Mouse (Mus musculus) bone marrow macrophage, adult 2 months (primary cell): Measurements from ENCODE around the gene Midn. TPM values are rescaled to one million over a fixed set of nuclear protein-coding genes. Genes with fewer than 3 reads are reported as not detected.
A peak's percentile ranks its signal among the peaks of the same experiment; 100 is the strongest.

ENCODE experiments used
- H3K27ac ChIP-seq: 2 replicates; pipeline ENCODE4 v1.5.1; 2012; ENCODE audit warnings: low read depth, low read length; ENCODE audit not compliant: insufficient read depth
- H3K4me1 ChIP-seq: 2 replicates; pipeline ENCODE4 v1.6.1; 2012; ENCODE audit warnings: low read length; ENCODE audit not compliant: control insufficient read depth, insufficient read depth
- H3K4me3 ChIP-seq: 2 replicates; pipeline ENCODE4 v1.5.1; 2012; ENCODE audit warnings: mild to moderate bottlenecking, low read length, moderate library complexity; ENCODE audit not compliant: insufficient read depth
- CTCF ChIP-seq: IDR thresholded peaks from 2 replicates; pipeline ENCODE4 v1.5.1; 2012; ENCODE audit warnings: low read depth, mild to moderate bottlenecking, low read length, moderate library complexity
- POLR2A ChIP-seq: IDR thresholded peaks from 2 replicates; pipeline ENCODE4 v1.6.1; 2012; ENCODE audit warnings: mild to moderate bottlenecking, low read depth, low read length, borderline replicate concordance
- polyA plus RNA-seq: library from polyadenylated mRNA; stranded (reverse); fragments of >200 nt; gene quantifications from 2 replicates; pipeline ENCODE4 v1.2.4, GENCODE M21; 2012; ENCODE audit not compliant: missing spikeins, insufficient read depth, insufficient read length

Gene Midn
- polyA plus RNA-seq, 1 experiment, result 40.5 TPM

DNA sequence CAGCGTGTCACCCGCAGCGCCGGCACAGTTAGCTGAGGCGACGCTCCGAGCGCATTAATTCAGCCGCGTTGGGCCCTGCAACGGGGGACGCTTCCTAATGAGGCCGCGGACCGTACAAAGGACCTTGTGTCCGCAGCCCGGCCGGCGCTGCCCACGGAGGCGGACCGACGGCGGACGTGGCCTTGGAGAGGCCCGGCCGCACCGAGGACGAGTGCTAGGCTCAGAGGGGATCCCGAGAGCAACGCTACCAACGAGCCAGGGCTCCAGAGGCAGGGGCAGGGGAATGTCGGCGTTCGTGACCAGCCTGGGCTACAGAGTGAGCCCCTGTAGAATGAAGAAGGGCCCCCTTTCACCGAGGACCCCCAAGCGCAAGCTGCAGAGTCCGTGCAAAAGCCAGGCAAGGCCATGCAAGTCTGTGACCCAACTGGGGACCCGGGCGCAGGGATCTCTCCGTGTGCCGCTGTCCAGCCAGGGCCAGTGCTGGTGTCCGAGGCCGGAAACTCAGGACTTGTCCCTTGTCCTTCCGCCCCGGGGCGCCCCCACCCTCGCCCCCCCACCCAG lies 42.5 kb downstream of the Midn start:
- H3K4me3 ChIP-seq, result peak overlapping the region; percentile 37
- TF ChIP-seq CTCF (no peak), POLR2A (no peak)
- H3K4me1 ChIP-seq, result no peaks in the 10 kb centered on the region; the same call in 1 of the 2 replicates

GRCm38 (mm10) chr10:80193976-80194375 lies 45.9 kb downstream of the Midn start:
- no peak for TF ChIP-seq CTCF
- no peak for TF ChIP-seq POLR2A
- Histone ChIP-seq H3K4me3 (no peak overlapping the region), H3K27ac (no peak overlapping the region), H3K4me1 (no peaks in the 10 kb centered on the region; the same call in 1 of the 2 replicates)

More for the DNA sequence above, 42.5 kb downstream of the Midn start:
- no peak overlapping the region for H3K27ac ChIP-seq

DNA sequence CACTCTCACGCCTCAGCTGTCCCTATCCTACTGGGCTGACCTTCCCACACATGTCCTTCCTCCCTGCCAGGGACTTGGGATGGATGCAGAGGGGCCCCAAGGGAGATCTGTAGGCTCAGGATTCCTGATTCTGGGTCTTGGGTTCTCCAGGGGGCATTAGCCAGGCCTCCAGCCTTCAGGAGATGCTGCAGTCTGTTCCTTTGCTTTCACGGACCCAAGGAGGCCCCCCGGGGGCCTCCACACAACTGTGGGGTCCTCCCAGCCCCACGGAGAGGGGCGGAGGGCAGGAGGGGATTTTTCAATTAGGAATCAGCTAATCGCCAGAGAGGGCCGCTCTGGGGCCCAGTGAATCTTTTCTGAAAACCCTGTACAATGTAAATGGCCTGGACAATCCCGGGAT lies 46.4 kb downstream of the Midn start:
- Histone ChIP-seq H3K27ac (no peak overlapping the region), H3K4me1 (no peaks in the 10 kb centered on the region; the same call in 1 of the 2 replicates), H3K4me3 (no peak overlapping the region)
- TF ChIP-seq POLR2A (no peak), CTCF (no peak)

DNA sequence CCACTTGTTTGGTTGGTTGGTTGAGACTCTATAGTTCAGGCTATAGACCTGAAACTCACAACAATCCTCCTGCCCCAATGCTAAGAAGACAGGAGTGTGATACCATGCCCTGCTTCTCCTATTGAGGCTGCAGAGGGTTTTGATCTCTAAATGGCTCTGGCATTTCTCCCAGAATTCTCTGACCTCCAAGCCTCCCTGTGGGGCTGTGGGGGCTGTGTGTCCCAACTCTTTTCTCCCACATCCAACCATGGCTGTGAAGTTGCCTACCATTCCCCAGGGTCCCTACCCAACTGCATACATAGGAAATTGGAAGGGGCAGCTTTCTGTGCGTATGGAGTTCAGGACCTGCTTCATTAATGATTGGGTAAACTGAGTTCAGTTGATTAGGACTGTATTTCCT lies 48.1 kb downstream of the Midn start:
- Histone ChIP-seq H3K4me1 (no peaks in the 10 kb centered on the region), H3K4me3 (no peak overlapping the region), H3K27ac (no peak overlapping the region)
- TF ChIP-seq POLR2A, result no peak
- no peak for TF ChIP-seq CTCF

DNA sequence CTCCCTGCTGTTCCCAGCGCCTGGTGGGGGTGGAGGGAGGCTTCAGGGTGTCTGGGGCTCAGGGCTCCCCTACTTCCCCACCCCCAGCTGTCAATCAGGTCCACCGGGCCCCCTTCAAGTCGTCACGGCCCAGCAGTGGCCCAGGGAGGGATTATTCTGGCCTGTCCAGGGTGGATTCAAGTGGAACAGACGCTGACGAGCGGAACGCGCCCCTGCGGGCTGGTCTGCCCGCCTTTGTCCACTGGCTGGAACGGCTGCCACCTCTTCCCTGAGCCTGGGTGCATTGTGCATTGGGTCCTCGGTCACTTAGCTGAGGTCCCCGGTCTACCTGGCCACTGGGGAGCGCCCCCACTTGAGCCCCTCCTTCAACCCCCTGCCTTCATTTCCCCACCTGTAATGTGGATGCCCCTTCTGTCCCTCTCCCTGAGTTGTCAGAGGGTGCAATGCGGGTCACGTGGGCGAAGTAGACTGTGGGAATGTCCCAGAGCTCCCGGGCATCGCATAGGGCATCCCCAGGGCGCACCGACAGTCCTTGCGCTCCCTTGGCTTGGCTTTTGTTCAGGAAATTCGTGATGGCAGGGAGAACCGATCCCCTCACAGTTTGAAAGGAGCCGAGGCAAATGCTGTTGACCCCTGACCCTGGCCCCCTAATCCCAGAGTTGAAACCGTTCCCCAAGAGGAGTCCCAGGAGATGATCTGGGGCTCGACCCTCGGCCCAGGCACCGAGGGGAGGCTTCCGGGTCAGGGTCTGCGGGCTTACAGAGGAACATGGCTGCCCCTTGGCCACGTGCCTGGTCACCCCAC lies 48.9 kb downstream of the Midn start:
- Histone ChIP-seq H3K4me1 (no peaks in the 10 kb centered on the region), H3K27ac (no peak overlapping the region), H3K4me3 (no peak overlapping the region)
- TF ChIP-seq CTCF (no peak), POLR2A (no peak)

GRCm38 (mm10) chr10:80199440-80200008 lies 51.5 kb downstream of the Midn start:
- no peak overlapping the region for H3K27ac ChIP-seq
- H3K4me3 ChIP-seq, result no peak overlapping the region
- TF ChIP-seq CTCF (peak; percentile 64), POLR2A (no peak)
- H3K4me1 ChIP-seq, result peaks cover 4% of the 10 kb centered on the region; the same call in 1 of the 2 replicates

DNA sequence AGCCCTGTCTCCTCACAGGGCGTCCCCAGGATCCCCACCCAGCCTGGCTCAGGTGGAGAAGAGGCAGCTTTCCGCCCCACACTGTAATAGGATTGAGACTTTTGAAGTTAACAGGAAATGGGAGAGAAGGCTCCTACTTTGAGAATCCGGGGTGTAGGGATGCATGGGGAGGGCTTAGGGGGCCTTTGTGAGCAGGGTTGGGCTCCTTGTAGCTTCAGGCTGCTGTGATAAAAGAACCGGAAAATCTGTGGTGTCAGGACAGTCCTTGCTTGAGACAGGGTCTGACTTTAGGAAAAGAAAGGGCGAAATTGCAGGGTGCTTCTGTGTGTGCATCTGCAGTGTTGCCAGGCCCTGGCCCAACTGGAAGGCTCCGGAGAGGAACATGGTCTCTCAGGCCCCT lies 52.4 kb downstream of the Midn start:
- peaks cover 4% of the 10 kb centered on the region; the same call in 1 of the 2 replicates for H3K4me1 ChIP-seq
- TF ChIP-seq CTCF (no peak), POLR2A (no peak)
- H3K4me3 ChIP-seq, result no peak overlapping the region
- H3K27ac ChIP-seq, result no peak overlapping the region

GRCm38 (mm10) chr10:80204055-80204454 lies 56.0 kb downstream of the Midn start:
- Histone ChIP-seq H3K27ac (no peak overlapping the region), H3K4me1 (peaks cover 4% of the 10 kb centered on the region; the same call in 1 of the 2 replicates), H3K4me3 (no peak overlapping the region)
- TF ChIP-seq POLR2A (no peak), CTCF (no peak)

DNA sequence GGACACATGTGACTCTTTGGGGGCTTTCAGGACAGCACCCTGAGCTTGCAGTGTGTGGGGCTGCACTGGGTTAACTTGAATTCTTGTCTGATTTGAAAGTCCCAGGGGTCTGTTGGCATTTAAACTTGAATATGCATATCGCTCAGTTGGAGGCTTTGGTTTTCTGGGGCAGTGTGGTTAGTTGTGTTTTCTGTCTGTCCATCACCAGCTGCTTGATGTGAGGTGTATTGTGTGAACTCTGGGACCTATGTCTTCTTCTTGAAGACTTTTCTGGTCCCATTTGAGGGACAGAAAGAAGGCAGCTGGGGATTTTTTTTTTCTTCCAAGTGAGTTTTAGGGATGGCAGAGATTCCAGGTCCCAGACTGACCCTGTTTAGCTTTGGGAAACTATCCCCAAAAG lies 59.1 kb downstream of the Midn start:
- H3K27ac ChIP-seq, result no peak overlapping the region
- H3K4me1 ChIP-seq, result peaks cover 8% of the 10 kb centered on the region
- H3K4me3 ChIP-seq, result no peak overlapping the region
- TF ChIP-seq CTCF (no peak), POLR2A (no peak)

DNA sequence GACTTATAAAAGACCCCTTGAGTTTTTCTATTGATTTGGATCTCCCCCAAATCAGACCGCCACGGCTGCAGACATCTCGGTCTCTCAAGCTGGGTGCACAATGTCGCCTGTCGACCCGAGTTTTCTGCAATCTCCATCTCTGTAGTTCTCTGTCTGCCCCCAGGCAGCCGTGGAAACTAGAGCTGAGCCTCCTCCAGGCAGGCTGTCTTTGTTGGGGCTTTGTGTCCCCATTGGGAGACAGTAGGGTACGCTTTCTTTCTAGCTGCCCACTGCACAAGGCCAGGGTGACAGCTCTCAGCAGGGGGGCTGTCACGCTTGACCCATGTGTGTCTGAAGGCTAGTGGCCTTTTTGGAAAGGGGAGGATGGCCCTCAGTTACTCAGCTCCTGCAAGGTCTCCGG lies 59.6 kb downstream of the Midn start:
- TF ChIP-seq POLR2A, result no peak
- no peak for TF ChIP-seq CTCF
- H3K27ac ChIP-seq, result no peak overlapping the region
- no peak overlapping the region for H3K4me3 ChIP-seq
- peaks cover 10% of the 10 kb centered on the region for H3K4me1 ChIP-seq

Other genes with a start within 250 kb of the Midn start
- gene Med16, start 239.3 kb upstream of the Midn start, polyA plus RNA-seq, result 14.6 and 19.3 TPM in 2 replicates
- not detected in 2 replicates for gene Gm26602, start 237.4 kb upstream of the Midn start, polyA plus RNA-seq
- 0.67 and 0.71 TPM in 2 replicates for gene Kiss1r, start 231.3 kb upstream of the Midn start, polyA plus RNA-seq
- gene R3hdm4, start 227.1 kb upstream of the Midn start, polyA plus RNA-seq, result 87.2 and 90.4 TPM in 2 replicates
- 15.4 and 17.8 TPM in 2 replicates for gene Arid3a, start 221.2 kb upstream of the Midn start, polyA plus RNA-seq
- gene Wdr18, start 188.1 kb upstream of the Midn start, polyA plus RNA-seq, result 32.2 and 35.8 TPM in 2 replicates
- 0.65 and 0.91 TPM in 2 replicates for gene Grin3b, start 177.6 kb upstream of the Midn start, polyA plus RNA-seq
- gene Tmem259, start 163.9 kb upstream of the Midn start, polyA plus RNA-seq, result 86.5 and 101 TPM in 2 replicates
- 37.5 and 41.5 TPM in 2 replicates for gene Cnn2, start 159.7 kb upstream of the Midn start, polyA plus RNA-seq
- gene Abca7, start 151.8 kb upstream of the Midn start, polyA plus RNA-seq, result 24.6 and 27.5 TPM in 2 replicates
- 218 TPM in 2 replicates for gene Arhgap45, start 131.6 kb upstream of the Midn start, polyA plus RNA-seq
- gene Polr2e, start 108.5 kb upstream of the Midn start, polyA plus RNA-seq, result 53.0 and 55.5 TPM in 2 replicates
- gene Gpx4, start 101.1 kb upstream of the Midn start, polyA plus RNA-seq, result 311 and 322 TPM in 2 replicates
- gene Sbno2, start 42.7 kb upstream of the Midn start, polyA plus RNA-seq, result 54.5 and 55.8 TPM in 2 replicates
- gene Stk11, start 32.5 kb upstream of the Midn start, polyA plus RNA-seq, result 104 TPM in 2 replicates
- gene Atp5d, start 9.6 kb upstream of the Midn start, polyA plus RNA-seq, result 198 TPM in 2 replicates
- gene Cbarp, start 7.4 kb upstream of the Midn start, polyA plus RNA-seq, result 2.0 and 2.9 TPM in 2 replicates
- gene Cirbp, start 17.7 kb downstream of the Midn start, polyA plus RNA-seq, result 48.0 and 49.8 TPM in 2 replicates
- 22.7 and 23.9 TPM in 2 replicates for gene 1600002K03Rik, start 24.7 kb downstream of the Midn start, polyA plus RNA-seq
- 0.51 and 1.0 TPM in 2 replicates for gene Efna2, start 31.2 kb downstream of the Midn start, polyA plus RNA-seq
- gene Mum1, start 78.2 kb downstream of the Midn start, polyA plus RNA-seq, result 27.2 and 36.2 TPM in 2 replicates
- 104 and 108 TPM in 2 replicates for gene Ndufs7, start 100.8 kb downstream of the Midn start, polyA plus RNA-seq
- 19.5 and 26.3 TPM in 2 replicates for gene Gamt, start 112.7 kb downstream of the Midn start, polyA plus RNA-seq
- gene Dazap1, start 113.2 kb downstream of the Midn start, polyA plus RNA-seq, result 103 and 109 TPM in 2 replicates
- 1,336 and 1,616 TPM in 2 replicates for gene Rps15, start 144.2 kb downstream of the Midn start, polyA plus RNA-seq
- gene Apc2, start 147.7 kb downstream of the Midn start, polyA plus RNA-seq, result 0.25 and 0.81 TPM in 2 replicates
- 38.8 and 39.3 TPM in 2 replicates for gene 2310011J03Rik, start 172.3 kb downstream of the Midn start, polyA plus RNA-seq
- gene Pcsk4, start 181.2 kb downstream of the Midn start, polyA plus RNA-seq, result 2.2 and 2.5 TPM in 2 replicates
- gene Reep6, start 181.7 kb downstream of the Midn start, polyA plus RNA-seq, result 1.5 TPM in 1 of 2 replicates, not detected in the other
- 7.6 and 8.8 TPM in 2 replicates for gene Adamtsl5, start 200.1 kb downstream of the Midn start, polyA plus RNA-seq
- not detected in 2 replicates for gene Plk5, start 208.2 kb downstream of the Midn start, polyA plus RNA-seq
- gene Mex3d, start 239.4 kb downstream of the Midn start, polyA plus RNA-seq, result 5.8 and 8.3 TPM in 2 replicates